Mouse (Mus musculus) kidney, embryonic 14.5 days (tissue): Measurements from ENCODE around the gene Acot13. TPM values are rescaled to one million over a fixed set of nuclear protein-coding genes. Genes with fewer than 3 reads are reported as not detected.
"Not testable (repeated sequence)": the region's sequence is repeated elsewhere in the genome, so short reads cannot be mapped to it uniquely, and the experiment has no call there.

ENCODE experiments used
- ATAC-seq: fragments of 200-750 bp; cut with Nextera tagmentation; 2 replicates; pipeline ENCODE4 v1.8.0; 2017; ENCODE audit warnings: moderate number of reproducible peaks, mild to moderate bottlenecking, moderate TSS enrichment, moderate library complexity; ENCODE audit not compliant: low FRiP score, low TSS enrichment
- H3K27ac ChIP-seq: fragments of 300-500 bp; sonication (generic); 2 replicates; pipeline ENCODE4 v1.5.1; 2014; ENCODE audit warnings: low read depth, mild to moderate bottlenecking, low read length, moderate library complexity, mixed read lengths
- H3K27me3 ChIP-seq: fragments of 300-500 bp; sonication (generic); 2 replicates; pipeline ENCODE4 v1.6.1; 2014; ENCODE audit warnings: mild to moderate bottlenecking, low read length; ENCODE audit not compliant: control insufficient read depth, insufficient read depth
- H3K36me3 ChIP-seq: fragments of 300-500 bp; sonication (generic); 2 replicates; pipeline ENCODE4 v1.6.1; 2014; ENCODE audit warnings: low read length, mixed read lengths; ENCODE audit not compliant: control insufficient read depth, insufficient read depth
- H3K4me1 ChIP-seq: fragments of 300-500 bp; sonication (generic); 2 replicates; pipeline ENCODE4 v1.6.1; 2014; ENCODE audit warnings: low read length, mixed read lengths; ENCODE audit not compliant: control insufficient read depth, insufficient read depth
- H3K4me2 ChIP-seq: fragments of 300-500 bp; sonication (generic); replicated peaks from 2 replicates; pipeline ENCODE4 v1.6.1; 2014; ENCODE audit warnings: low read depth, mild to moderate bottlenecking, low read length
- H3K4me3 ChIP-seq: fragments of 300-500 bp; sonication (generic); 2 replicates; pipeline ENCODE4 v1.5.1; 2014; ENCODE audit warnings: mild to moderate bottlenecking, low read length
- H3K9ac ChIP-seq: fragments of 300-500 bp; sonication (generic); 2 replicates; pipeline ENCODE4 v1.6.1; 2014; ENCODE audit warnings: low read depth, mild to moderate bottlenecking, low read length, moderate library complexity
- H3K9me3 ChIP-seq: fragments of 300-500 bp; sonication (generic); 2 replicates; pipeline ENCODE4 v1.6.1; 2016; ENCODE audit warnings: low read length; ENCODE audit not compliant: control insufficient read depth
- whole genome bisulfite sequencing: fragments of 180-500 bp; shearing (Covaris S2); extraction: QIAGEN DNeasy Blood & Tissue Kit; methylation state at CpG from one replicate; pipeline ENCODE4 v1.1.7; 2014; 5-methylcytosine and 5-hydroxymethylcytosine counted together
- polyA plus RNA-seq: library from polyadenylated mRNA; unstranded; fragments of >200 nt; fragmentation: Nextera tagmentation; extraction: Ambion mirVana; gene quantifications from 2 replicates; pipeline ENCODE4 v1.2.1, GENCODE M21; 2014

Acot13 gene
- polyA plus RNA-seq, 1 experiment from 2014 or later = 81.8 TPM

DNA sequence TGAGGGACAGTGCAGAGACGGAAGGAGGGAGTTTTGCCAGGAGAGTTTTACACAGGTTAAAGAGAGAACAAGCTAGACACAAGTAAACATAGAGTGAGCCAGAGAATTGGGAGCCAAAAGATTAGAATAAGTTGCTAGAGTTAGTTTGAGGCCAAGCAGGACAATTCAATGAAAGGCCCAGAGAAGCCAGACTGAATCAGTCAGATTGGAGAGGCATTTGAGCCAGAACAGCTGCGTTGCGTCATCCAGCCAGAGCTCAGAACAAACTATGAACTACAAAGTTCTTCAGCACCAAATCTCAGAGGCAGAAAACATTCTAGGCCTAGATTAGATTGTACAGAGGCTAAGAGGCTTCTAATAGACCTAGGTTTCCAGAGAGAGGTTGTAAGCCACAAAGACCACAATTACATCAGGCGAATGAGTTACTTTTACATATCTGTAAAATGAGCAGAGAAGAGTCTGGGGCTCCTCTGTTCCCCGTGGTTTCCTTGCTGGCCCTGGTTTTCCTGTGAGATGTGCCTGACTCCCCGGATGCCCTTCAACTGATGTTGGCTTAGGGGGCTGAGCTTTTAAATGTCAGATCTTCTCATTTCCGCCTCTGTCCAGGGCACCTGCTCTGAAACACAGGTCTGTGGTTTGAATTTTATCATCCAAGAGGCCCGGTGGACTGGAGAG lies 52.5 kb downstream of the Acot13 start:
- H3K27ac ChIP-seq = no peak overlapping the region
- H3K27me3 ChIP-seq = no peaks in the 10 kb centered on the region
- H3K4me3 ChIP-seq = no peak overlapping the region
- ATAC-seq = no peak
- WGBS = 79% methylated on average over 8 of the region's 8 CpGs
- H3K9me3 ChIP-seq = no peaks in the 10 kb centered on the region
- H3K4me1 ChIP-seq = no peaks in the 10 kb centered on the region
- H3K9ac ChIP-seq = no peak overlapping the region
- no peak overlapping the region for H3K4me2 ChIP-seq
- no peaks in the 10 kb centered on the region for H3K36me3 ChIP-seq

GRCm38 (mm10) chr13:24778026-24778425 lies 53.3 kb downstream of the Acot13 start:
- H3K36me3 ChIP-seq = no peaks in the 10 kb centered on the region
- no peak for ATAC-seq
- H3K4me2 ChIP-seq = no peak overlapping the region
- WGBS = 78% methylated on average over 2 of the region's 2 CpGs
- H3K4me3 ChIP-seq = no peak overlapping the region
- H3K9ac ChIP-seq = no peak overlapping the region
- no peaks in the 10 kb centered on the region for H3K4me1 ChIP-seq
- no peak overlapping the region for H3K27ac ChIP-seq
- no peaks in the 10 kb centered on the region for H3K27me3 ChIP-seq
- no peaks in the 10 kb centered on the region for H3K9me3 ChIP-seq

GRCm38 (mm10) chr13:24776146-24776844 lies 55.0 kb downstream of the Acot13 start:
- H3K9ac ChIP-seq = no peak overlapping the region
- H3K27me3 ChIP-seq = no peaks in the 10 kb centered on the region
- H3K27ac ChIP-seq = no peak overlapping the region
- H3K4me3 ChIP-seq = no peak overlapping the region
- no peaks in the 10 kb centered on the region for H3K9me3 ChIP-seq
- no peak for ATAC-seq
- no peaks in the 10 kb centered on the region for H3K36me3 ChIP-seq
- no peak overlapping the region for H3K4me2 ChIP-seq
- WGBS = 48% methylated on average over 7 of the region's 7 CpGs
- no peaks in the 10 kb centered on the region for H3K4me1 ChIP-seq

DNA sequence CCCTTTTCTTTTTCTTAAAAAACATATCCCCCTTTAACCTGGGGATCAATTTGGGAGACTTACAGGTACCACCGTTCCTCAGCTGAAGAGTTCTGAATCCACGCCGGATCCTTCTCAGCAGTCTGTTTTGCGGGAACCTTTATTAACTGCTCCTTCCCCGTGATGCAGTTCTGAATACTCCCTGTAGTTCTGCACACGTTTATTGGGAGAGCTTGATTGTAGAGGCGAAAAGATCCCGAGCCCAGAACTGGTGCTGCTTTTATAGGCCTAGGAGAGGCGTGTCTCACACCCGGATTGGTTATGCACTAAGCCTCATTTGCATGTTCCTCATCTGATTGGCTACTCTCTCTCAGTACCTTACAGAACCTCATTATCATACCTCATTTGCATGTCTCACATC lies 59.9 kb downstream of the Acot13 start:
- not testable (repeated sequence) for H3K4me3 ChIP-seq, H3K36me3 ChIP-seq, H3K9me3 ChIP-seq, H3K9ac ChIP-seq, H3K4me1 ChIP-seq, H3K27me3 ChIP-seq, H3K27ac ChIP-seq, H3K4me2 ChIP-seq, ATAC-seq
- WGBS = 93% methylated on average over 10 of the region's 10 CpGs

Other genes with a start within 250 kb of the Acot13 start
- 2.4 and 3.1 TPM in 2 replicates for gene Ripor2, start 249.4 kb downstream of the Acot13 start, polyA plus RNA-seq
- not detected in 2 replicates for gene Armh2, start 90.3 kb downstream of the Acot13 start, polyA plus RNA-seq
- 134 and 174 TPM in 2 replicates for gene Gmnn, start 69.6 kb downstream of the Acot13 start, polyA plus RNA-seq
- gene BC005537, start 29.9 kb downstream of the Acot13 start, polyA plus RNA-seq = 35.3 and 41.5 TPM in 2 replicates
- gene Tdp2, start 139 bp upstream of the Acot13 start, polyA plus RNA-seq = 68.8 and 79.9 TPM in 2 replicates
- gene D130043K22Rik, start 13.6 kb upstream of the Acot13 start, polyA plus RNA-seq = 0.29 and 0.64 TPM in 2 replicates
- 8.4 and 8.7 TPM in 2 replicates for gene Aldh5a1, start 106.1 kb upstream of the Acot13 start, polyA plus RNA-seq
- gene Gpld1, start 111.6 kb upstream of the Acot13 start, polyA plus RNA-seq = 0.39 and 0.74 TPM in 2 replicates
- gene Mrs2, start 188.8 kb upstream of the Acot13 start, polyA plus RNA-seq = 16.3 and 24.5 TPM in 2 replicates
- 27.2 and 34.5 TPM in 2 replicates for gene Dcdc2a, start 224.5 kb upstream of the Acot13 start, polyA plus RNA-seq